Mouse (Mus musculus): Measurements from ENCODE around the gene Zbtb32.

Zbtb32 gene

GRCm38 (mm10) chr7:30602583-30602982, 3.9 kb upstream of the Zbtb32 start:
- peak; percentile 99 for DNase-seq (ENCODE audit: low read depth, low spot score)

GRCm38 (mm10) chr7:30600651-30601050, 1.9 kb upstream of the Zbtb32 start:
- no peak for DNase-seq (ENCODE audit: low read depth, low spot score)

- DNase-seq (ENCODE audit: low read depth, low spot score) = peak; percentile 98
Observed at GRCm38 (mm10) chr7:30599933-30600353, 1.2 kb upstream of the Zbtb32 start.

DNA sequence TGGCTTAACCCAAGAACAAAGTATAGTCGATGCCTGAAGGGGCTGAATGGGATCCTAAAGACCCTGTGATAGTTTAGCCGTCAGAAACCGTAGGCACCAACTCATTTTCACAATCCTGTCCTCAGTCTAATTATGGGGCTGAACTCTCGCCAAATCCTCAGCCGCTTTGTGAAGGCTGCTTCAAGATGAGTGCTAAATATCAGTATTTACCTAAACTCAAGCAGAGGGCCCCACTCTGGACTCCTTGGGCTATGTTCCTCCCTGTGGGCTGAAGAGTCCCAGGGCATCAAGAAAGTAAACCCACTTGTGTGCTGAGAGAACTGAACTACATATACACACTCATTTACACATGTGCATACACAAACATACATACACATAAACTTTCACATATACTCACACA, 1.9 kb downstream of the Zbtb32 start:
- no peak for DNase-seq (ENCODE audit: low read depth, low spot score)

- DNase-seq (ENCODE audit: low read depth, low spot score) = no peak
Observed at GRCm38 (mm10) chr7:30596093-30596492, 2.6 kb downstream of the Zbtb32 start.

DNA sequence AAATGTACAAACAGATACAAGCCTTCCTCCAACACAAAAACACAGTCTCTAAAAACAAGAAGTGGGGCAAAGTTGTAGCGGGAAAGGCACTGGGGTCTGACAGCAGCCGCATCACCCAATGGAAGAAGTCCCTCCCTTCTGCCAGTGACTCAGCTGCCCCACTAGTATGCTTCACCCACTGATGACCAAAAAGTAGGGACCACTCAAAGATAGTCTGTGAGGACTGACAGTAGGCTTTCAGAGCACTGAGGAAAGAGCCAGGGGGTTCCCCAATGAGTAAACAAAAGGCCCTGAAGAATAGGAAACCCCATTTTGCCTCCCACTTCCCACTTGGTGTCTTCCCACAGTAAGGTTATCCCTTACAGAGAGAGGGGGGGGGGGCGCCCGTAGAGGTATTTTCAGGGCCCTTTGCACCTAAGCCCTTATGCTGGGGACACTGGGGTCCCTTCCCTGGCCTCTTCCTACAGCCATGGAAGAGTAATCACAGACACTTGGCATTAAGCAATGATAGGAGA, 4.1 kb downstream of the Zbtb32 start:
- no peak for DNase-seq (ENCODE audit: low read depth, low spot score)

DNA sequence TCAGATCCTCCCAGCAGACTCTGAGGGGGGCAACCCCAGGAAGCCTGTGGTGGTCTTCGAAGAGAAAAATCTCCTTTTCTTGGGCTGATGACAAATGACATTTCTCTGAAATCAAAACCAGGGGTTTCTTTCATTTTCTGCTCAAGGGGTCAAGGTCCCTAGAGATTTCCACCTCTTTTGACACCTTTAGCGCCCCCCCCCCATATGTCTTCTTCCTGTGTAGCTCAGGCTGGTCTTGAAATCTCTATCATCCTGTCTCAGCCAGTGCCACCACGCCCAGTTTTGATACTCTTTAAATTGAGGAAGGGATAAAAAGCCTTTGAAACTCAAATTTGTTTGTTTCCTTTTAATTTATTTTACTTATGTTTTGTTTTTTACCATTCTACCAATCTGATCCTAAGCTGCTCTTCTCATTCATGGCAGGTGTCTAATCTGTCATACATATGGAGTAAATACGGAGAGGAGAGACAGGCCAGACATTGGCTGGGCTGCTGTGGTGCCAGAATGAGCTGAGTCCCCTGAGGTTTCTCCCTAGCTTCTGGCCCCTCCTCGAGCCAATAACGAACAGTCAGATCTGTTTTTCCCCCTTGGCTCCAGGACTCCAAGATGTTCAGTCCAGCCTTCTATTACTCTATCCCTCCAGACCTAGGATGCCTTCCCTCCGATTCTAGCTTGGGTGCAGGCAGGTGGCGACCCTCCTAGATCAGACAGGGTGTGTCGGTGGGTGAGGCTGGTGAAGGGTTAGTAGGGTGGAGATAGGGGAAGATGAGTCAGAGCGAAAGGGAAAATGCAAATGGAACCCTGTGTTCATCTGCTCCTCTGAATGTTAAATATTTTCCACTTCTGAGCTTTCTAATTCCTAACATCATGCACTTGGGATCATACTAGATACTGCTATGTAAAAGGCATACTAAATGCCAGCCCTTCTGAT, 4.9 kb downstream of the Zbtb32 start:
- DNase-seq (ENCODE audit: low read depth, low spot score) = no peak

GRCm38 (mm10) chr7:30592772-30593423, 5.8 kb downstream of the Zbtb32 start:
- DNase-seq (ENCODE audit: low read depth, low spot score) = peak; percentile 71

GRCm38 (mm10) chr7:30591605-30591951, 7.1 kb downstream of the Zbtb32 start:
- no peak for DNase-seq (ENCODE audit: low read depth, low spot score)

DNA sequence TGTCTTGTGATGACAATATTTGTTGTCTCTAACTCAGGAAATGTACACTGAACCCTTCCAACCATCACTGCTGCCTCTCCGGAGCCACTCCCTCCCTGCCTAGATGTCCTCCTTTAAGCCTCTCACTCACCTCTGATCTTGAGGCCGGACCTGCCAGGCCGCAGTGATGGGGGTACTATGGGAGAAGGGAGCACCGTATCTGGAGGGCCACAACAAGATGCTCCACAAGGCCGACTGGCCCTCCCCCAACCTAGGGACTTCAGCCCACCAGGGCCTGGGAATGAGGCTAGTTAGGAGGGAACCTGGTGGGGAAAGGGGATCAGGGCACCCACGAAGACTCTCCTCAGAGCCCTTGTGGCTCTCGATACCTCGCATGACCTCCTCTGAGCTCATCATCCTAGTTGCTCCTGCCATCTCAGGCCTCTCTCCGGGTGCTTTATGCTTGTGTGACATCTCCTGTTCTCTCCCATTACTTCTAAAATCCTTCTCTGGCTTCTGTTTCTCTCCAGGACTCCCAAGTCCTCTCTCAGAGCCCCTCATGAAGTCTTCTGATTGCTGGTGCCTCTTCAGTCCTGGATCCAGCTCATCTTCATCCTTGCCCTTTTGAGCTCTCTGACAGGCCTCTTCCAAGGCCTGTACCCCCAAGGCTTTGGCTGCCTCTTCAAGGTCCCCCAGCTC, 7.6 kb downstream of the Zbtb32 start:
- DNase-seq (ENCODE audit: low read depth, low spot score) = no peak

GRCm38 (mm10) chr7:30589435-30590301, 9.0 kb downstream of the Zbtb32 start:
- peak; percentile 90 for DNase-seq (ENCODE audit: low read depth, low spot score)

- peak; percentile 99 for DNase-seq (ENCODE audit: low read depth, low spot score)
Observed at GRCm38 (mm10) chr7:30588676-30589434, 9.9 kb downstream of the Zbtb32 start, which contains the start of gene Kmt2b. Gene Kmt2b (minus strand): TSS chr7:30588726.

DNA sequence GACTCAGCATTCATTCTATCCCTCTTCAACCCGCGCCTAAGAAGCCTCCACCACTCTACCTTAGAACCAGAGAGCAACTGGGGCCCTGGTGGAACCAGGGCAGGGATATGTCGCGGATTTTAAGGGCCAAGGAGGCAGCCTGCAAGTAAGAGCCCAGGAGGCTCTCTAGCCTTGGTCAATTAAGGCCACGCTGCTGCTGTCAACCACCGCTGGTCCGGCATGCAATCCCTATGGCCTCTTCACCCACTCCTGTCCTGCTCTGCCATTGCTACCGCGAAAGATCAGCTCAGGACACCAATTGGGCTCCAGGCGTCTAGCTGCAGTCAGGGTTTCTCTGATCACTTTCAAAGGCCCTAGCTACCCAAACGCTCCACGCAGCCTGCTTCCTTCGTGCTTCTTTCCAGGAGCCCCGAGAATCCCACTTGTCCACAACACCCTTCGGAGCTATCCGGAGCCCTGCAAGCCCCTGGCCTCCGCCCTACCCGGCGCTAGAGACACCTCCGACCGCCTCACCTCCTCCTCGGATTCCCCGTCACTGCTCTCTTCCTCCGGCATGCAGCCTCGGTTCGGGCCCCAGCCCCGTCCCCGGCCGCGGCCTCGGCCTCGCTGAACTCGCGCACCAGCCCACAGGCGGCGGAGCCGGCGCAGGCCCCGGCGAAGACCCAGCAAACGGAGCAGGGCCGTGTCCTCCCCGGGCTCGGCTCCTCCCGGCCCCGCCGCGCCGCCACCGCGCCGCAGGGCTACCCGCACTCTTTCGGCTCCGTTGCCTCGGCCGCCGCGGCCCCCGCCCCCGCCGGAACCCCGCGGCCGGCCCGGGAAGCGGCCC, 10.7 kb downstream of the Zbtb32 start:
- DNase-seq (ENCODE audit: low read depth, low spot score) = peak; percentile 42

DNA sequence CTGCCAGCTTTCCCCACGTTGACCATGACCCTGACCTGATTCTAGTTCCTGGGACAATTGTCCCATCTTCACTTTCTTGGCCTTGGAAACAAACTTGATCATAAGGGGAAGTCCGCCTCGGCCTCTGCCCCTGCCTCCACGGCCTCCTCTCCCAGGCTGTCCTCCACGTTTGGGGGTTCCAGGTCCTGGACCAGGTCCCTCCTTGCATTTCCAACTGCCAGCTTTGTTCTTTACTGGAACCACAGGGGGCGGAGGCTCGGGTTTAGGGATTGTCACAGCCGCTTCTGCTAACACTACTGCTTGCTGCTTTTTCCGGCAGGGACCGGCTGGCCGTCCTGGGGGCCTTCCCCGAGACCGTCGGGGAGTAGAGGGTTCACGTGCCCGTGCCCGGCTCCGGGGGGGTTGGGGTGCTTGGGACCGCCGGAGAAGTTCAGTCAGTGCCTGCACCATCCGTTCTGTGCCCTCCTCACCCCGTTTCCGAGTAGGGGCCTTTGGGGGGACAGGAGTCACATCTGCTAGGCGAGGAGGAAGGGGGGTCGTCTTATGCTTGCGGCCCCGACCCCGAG, 12.2 kb downstream of the Zbtb32 start:
- DNase-seq (ENCODE audit: low read depth, low spot score) = no peak

DNA sequence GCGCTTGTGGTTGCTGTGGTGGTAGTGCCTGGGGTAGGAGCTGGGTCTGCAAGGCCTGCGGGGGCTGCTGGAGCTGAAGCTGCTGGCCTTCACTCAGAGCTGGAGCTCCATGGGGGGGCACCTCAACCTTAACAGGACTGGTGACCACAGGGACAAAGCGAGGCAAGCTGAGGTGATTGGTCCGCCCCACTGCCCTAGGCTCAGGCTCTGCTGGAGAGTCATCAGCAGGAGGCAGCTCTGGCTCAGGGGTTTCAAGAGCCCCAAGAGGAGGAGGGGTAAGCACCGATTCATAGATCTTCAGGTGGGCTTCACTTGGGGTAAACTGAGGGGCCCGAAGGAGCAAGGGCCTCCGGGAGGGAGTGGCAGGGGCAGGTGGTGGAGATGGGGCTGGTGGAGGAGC, 13.5 kb downstream of the Zbtb32 start:
- no peak for DNase-seq (ENCODE audit: low read depth, low spot score)

GRCm38 (mm10) chr7:30584339-30584738, 14.4 kb downstream of the Zbtb32 start:
- DNase-seq (ENCODE audit: low read depth, low spot score) = no peak

- no peak for DNase-seq (ENCODE audit: low read depth, low spot score)
Observed at GRCm38 (mm10) chr7:30581547-30581946, 17.2 kb downstream of the Zbtb32 start.

DNA sequence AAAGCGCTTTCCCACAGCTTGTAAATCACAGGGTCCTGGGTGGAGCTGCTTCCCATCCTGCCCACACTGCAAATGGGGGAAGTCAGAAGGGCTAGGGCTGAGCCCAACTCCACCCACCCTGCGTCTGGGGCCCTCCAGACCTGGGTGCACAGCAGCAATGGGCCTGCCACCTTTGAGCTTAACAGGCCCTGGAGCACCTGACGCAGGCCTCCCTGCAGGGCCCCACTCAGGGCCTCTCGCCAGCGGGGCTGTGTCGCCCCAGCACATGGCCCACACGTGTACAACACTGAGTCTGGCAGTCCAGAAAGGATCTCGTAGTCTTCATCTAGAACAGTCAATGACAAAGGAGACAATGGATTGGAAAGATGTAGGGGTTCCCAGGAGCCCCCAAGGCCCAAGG, 18.8 kb downstream of the Zbtb32 start:
- DNase-seq (ENCODE audit: low read depth, low spot score) = no peak

DNA sequence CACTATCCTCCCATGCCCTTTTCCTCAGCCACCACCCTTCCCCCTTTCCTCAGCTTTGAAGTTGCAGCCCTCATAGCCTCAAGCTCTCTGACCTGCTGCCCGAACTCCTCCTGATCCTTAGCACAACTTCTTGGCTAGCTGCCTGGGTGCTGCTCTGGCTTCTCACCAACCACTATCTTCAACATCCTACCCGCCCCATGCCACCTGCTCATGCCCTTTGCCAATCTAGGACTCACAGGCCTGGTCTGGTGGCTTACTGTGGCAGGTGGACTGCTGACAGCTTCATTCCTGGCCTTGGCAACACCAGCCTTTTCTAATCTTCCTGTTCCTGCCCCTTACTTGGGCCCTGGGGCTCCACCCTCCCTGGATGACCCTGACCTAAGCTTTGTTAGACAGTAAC, 25.7 kb downstream of the Zbtb32 start:
- no peak for DNase-seq (ENCODE audit: low read depth, low spot score)

All from R1 (cell line).